Mouse (Mus musculus): ENCODE measurements around the gene Lrrtm1.

GRCm38 (mm10) chr6:77240426-77240825, 2.1 kb upstream of the Lrrtm1 start:
- TF ChIP-seq RCOR1 (IDR thresholded peaks at IDR 0.05; ENCODE audit: low read depth, low read length) = no peak
- TF ChIP-seq POLR2A (IDR thresholded peaks at IDR 0.05; ENCODE audit: control insufficient read depth in 1 of 2, insufficient read depth in 1 of 2, low read depth in 1 of 2, low read length in 2 of 2, poor library complexity in 1 of 2) = no peak
- no peak for TF ChIP-seq TAL1 (IDR thresholded peaks at IDR 0.05; ENCODE audit: low read length)
- TF ChIP-seq CTCF (IDR thresholded peaks at IDR 0.05 in 2 of 3, conservative IDR thresholded peaks at IDR 0.05 in 1 of 3; ENCODE audit: control insufficient read depth in 1 of 3, insufficient read depth in 1 of 3, low read depth in 2 of 3, low read length in 3 of 3, poor library complexity in 1 of 3, severe bottlenecking in 1 of 3) = no peak
- no peak for TF ChIP-seq ZKSCAN1 (IDR thresholded peaks at IDR 0.05; ENCODE audit: low read depth, low read length)
- no peak for TF ChIP-seq GABPA (IDR thresholded peaks at IDR 0.05; ENCODE audit: low read depth, low read length)
- TF ChIP-seq JUND (IDR thresholded peaks at IDR 0.05; ENCODE audit: low read depth, low read length) = no peak
- TF ChIP-seq EP300 (IDR thresholded peaks at IDR 0.05; ENCODE audit: low read depth in 1 of 2, low read length in 2 of 2) = no peak
- TF ChIP-seq KAT2A (conservative IDR thresholded peaks at IDR 0.05; ENCODE audit: low read depth, low read length) = no peak
- TF ChIP-seq GATA1 (IDR thresholded peaks at IDR 0.05; ENCODE audit: low read depth, low read length) = no peak

All from MEL (cell line).